Mouse (Mus musculus): ENCODE results near the gene Dcaf12. TPM values are rescaled to one million over a fixed set of nuclear protein-coding genes. Genes with fewer than 3 reads are reported as not detected.

Dcaf12 gene
- 34.8 and 40.0 TPM in 2 replicates for polyA plus RNA-seq (2021; fragmentation: Nextera tagmentation)
- long read RNA-seq, experiment 1, transcript Dcaf12-201 (9 exons, 3,442 nt), result major isoform, 68 of 79 reads
- long read RNA-seq, experiment 1, partial matches to known transcripts, result 5 of 79 reads
- long read RNA-seq, experiment 1, other reads (novel, unspliced or antisense), result 6 of 79 reads
- long read RNA-seq, experiment 2, transcript Dcaf12-201 (9 exons, 3,442 nt), result major isoform, 364 of 394 reads
- long read RNA-seq, experiment 2, partial matches to known transcripts, result 19 of 394 reads
- long read RNA-seq, experiment 2, other reads (novel, unspliced or antisense), result 11 of 394 reads

GRCm38 (mm10) chr4:41314141-41315129, at the start of gene Dcaf12:
Gene Dcaf12, minus strand, starts transcription at chr4:41314889.

GRCm38 (mm10) chr4:41348584-41349198, 34.0 kb upstream of the Dcaf12 start, which contains the start of gene Ubap1:
Gene Ubap1, plus strand, starts transcription at chr4:41348996.

GRCm38 (mm10) chr4:41274980-41275850, 39.5 kb downstream of the Dcaf12 start, which contains the start of gene Ubap2:
Gene Ubap2, minus strand, starts transcription at chr4:41275144.

Other genes with a start within 250 kb of the Dcaf12 start
- not detected in 2 replicates for gene Aqp3, start 216.7 kb downstream of the Dcaf12 start, polyA plus RNA-seq (2021; fragmentation: Nextera tagmentation)
- gene Nol6, start 190.4 kb downstream of the Dcaf12 start, polyA plus RNA-seq (2021; fragmentation: Nextera tagmentation), result 46.6 and 51.3 TPM in 2 replicates
- gene Ube2r2, start 179.1 kb downstream of the Dcaf12 start, polyA plus RNA-seq (2021; fragmentation: Nextera tagmentation), result 18.9 and 19.5 TPM in 2 replicates
- gene Ubap2, start 39.7 kb downstream of the Dcaf12 start, polyA plus RNA-seq (2021; fragmentation: Nextera tagmentation), result 16.2 and 17.2 TPM in 2 replicates
- 18.0 and 22.2 TPM in 2 replicates for gene Ubap1, start 34.1 kb upstream of the Dcaf12 start, polyA plus RNA-seq (2021; fragmentation: Nextera tagmentation)
- 0.48 and 0.67 TPM in 2 replicates for gene Kif24, start 150.0 kb upstream of the Dcaf12 start, polyA plus RNA-seq (2021; fragmentation: Nextera tagmentation)
- gene Nudt2, start 150.3 kb upstream of the Dcaf12 start, polyA plus RNA-seq (2021; fragmentation: Nextera tagmentation), result 99.2 and 101 TPM in 2 replicates
- 13.9 and 17.0 TPM in 2 replicates for gene AI464131, start 188.2 kb upstream of the Dcaf12 start, polyA plus RNA-seq (2021; fragmentation: Nextera tagmentation)
- 17.0 and 32.8 TPM in 2 replicates for gene 1110017D15Rik, start 202.4 kb upstream of the Dcaf12 start, polyA plus RNA-seq (2021; fragmentation: Nextera tagmentation)